Mouse (Mus musculus): ENCODE measurements at regions not wholly inside any gene's neighbourhood (a gene's known extent, or its start where the extent isn't known, plus 50 kb on each side); places are given as distances from the start of the nearest gene placed in this dataset.

GRCm38 (mm10) chr11:64369516-64369915 lies 65.6 kb upstream of the Hs3st3a1 start:
- peaks cover 14% of the 10 kb centered on the region for H3K27me3 ChIP-seq
- POLR2A ChIA-PET: no interaction called here
- CTCF ChIA-PET: interaction anchor here (0.9 to 1.5 kb wide), 2 partner anchors 18 to 48 kb away, joined by 3 read pairs; no protein-coding TSS in a partner anchor
- TF ChIP-seq CTCF (IDR thresholded peaks at IDR 0.05): no peak
- DNase-seq (ENCODE audit: low read depth, low spot score): peak; percentile 60
- peak; percentile 89 for ATAC-seq
- in situ Hi-C loops (cut with MboI; ENCODE audit: low pct_unique_long_range_greater_than_20kb): no loop called here

GRCm38 (mm10) chr11:64335456-64335855 lies 99.7 kb upstream of the Hs3st3a1 start:
- TF ChIP-seq CTCF (IDR thresholded peaks at IDR 0.05): no peak
- H3K27me3 ChIP-seq: peaks cover 42% of the 10 kb centered on the region
- ATAC-seq (no peak), DNase-seq (ENCODE audit: low read depth, low spot score) (no peak)
- ChIA-PET POLR2A (no interaction called here), CTCF (no interaction called here)
- in situ Hi-C loops (cut with MboI; ENCODE audit: low pct_unique_long_range_greater_than_20kb): no loop called here

- peaks cover 46% of the 10 kb centered on the region for H3K27me3 ChIP-seq
- ChIA-PET POLR2A (no interaction called here), CTCF (no interaction called here)
- DNase-seq (ENCODE audit: low read depth, low spot score) (no peak), ATAC-seq (no peak)
- no peak for TF ChIP-seq CTCF (IDR thresholded peaks at IDR 0.05)
- in situ Hi-C loops (cut with MboI; ENCODE audit: low pct_unique_long_range_greater_than_20kb): no loop called here
These were observed 102.7 kb upstream of the Hs3st3a1 start for GRCm38 (mm10) chr11:64332406-64332805.

- CTCF ChIA-PET: no interaction called here
These were observed 103.3 kb upstream of the Hs3st3a1 start for GRCm38 (mm10) chr11:64331811-64332210.

GRCm38 (mm10) chr11:64329129-64329528 lies 106.0 kb upstream of the Hs3st3a1 start:
- ChIA-PET CTCF (interaction anchor here (0.8 to 1.1 kb wide), 3 partner anchors 10 to 38 kb away, joined by 3 to 4 read pairs (median 3); no protein-coding TSS in a partner anchor), POLR2A (no interaction called here)
- peaks cover 29% of the 10 kb centered on the region for H3K27me3 ChIP-seq
- ATAC-seq: no peak
- in situ Hi-C loops (cut with MboI; ENCODE audit: low pct_unique_long_range_greater_than_20kb): no loop called here
- TF ChIP-seq CTCF (IDR thresholded peaks at IDR 0.05): no peak
- no peak for DNase-seq (ENCODE audit: low read depth, low spot score)

More at GRCm38 (mm10) chr11:64331811-64332210, 103.3 kb upstream of the Hs3st3a1 start:
- POLR2A ChIA-PET: no interaction called here
- ATAC-seq: no peak
- in situ Hi-C loops (cut with MboI; ENCODE audit: low pct_unique_long_range_greater_than_20kb): no loop called here
- H3K27me3 ChIP-seq: peaks cover 45% of the 10 kb centered on the region
- no peak for DNase-seq (ENCODE audit: low read depth, low spot score)
- TF ChIP-seq CTCF (IDR thresholded peaks at IDR 0.05): no peak

GRCm38 (mm10) chr11:64327771-64328170 lies 107.4 kb upstream of the Hs3st3a1 start:
- DNase-seq (ENCODE audit: low read depth, low spot score) (no peak), ATAC-seq (no peak)
- peaks cover 21% of the 10 kb centered on the region for H3K27me3 ChIP-seq
- no peak for TF ChIP-seq CTCF (IDR thresholded peaks at IDR 0.05)
- in situ Hi-C loops (cut with MboI; ENCODE audit: low pct_unique_long_range_greater_than_20kb): no loop called here
- CTCF ChIA-PET: no interaction called here
- POLR2A ChIA-PET: no interaction called here

- DNase-seq (ENCODE audit: low read depth, low spot score) (no peak), ATAC-seq (no peak)
- H3K27me3 ChIP-seq: peaks cover 21% of the 10 kb centered on the region
- in situ Hi-C loops (cut with MboI; ENCODE audit: low pct_unique_long_range_greater_than_20kb): no loop called here
- ChIA-PET POLR2A (no interaction called here), CTCF (no interaction called here)
- no peak for TF ChIP-seq CTCF (IDR thresholded peaks at IDR 0.05)
These were observed 108.5 kb upstream of the Hs3st3a1 start for GRCm38 (mm10) chr11:64326646-64327045.

GRCm38 (mm10) chr11:64321900-64322425 lies 113.2 kb upstream of the Hs3st3a1 start:
- CTCF ChIA-PET: interaction anchor here (1.1 kb wide), 1 partner anchor 45 kb away, joined by 4 read pairs; no protein-coding TSS in a partner anchor
- no peak for TF ChIP-seq CTCF (IDR thresholded peaks at IDR 0.05)
- H3K27me3 ChIP-seq: peaks cover 6% of the 10 kb centered on the region
- ATAC-seq (no peak), DNase-seq (ENCODE audit: low read depth, low spot score) (no peak)
- in situ Hi-C loops (cut with MboI; ENCODE audit: low pct_unique_long_range_greater_than_20kb): no loop called here
- POLR2A ChIA-PET: no interaction called here

- POLR2A ChIA-PET: no interaction called here
- CTCF ChIA-PET: interaction anchor here (1.1 kb wide), 1 partner anchor 23 kb away, joined by 3 read pairs; no protein-coding TSS in a partner anchor
- peaks cover 6% of the 10 kb centered on the region for H3K27me3 ChIP-seq
- in situ Hi-C loops (cut with MboI; ENCODE audit: low pct_unique_long_range_greater_than_20kb): no loop called here
- ATAC-seq (no peak), DNase-seq (ENCODE audit: low read depth, low spot score) (no peak)
- TF ChIP-seq CTCF (IDR thresholded peaks at IDR 0.05): no peak
These were observed 117.7 kb upstream of the Hs3st3a1 start for GRCm38 (mm10) chr11:64317458-64317857.

GRCm38 (mm10) chr11:64314997-64315396 lies 120.1 kb upstream of the Hs3st3a1 start:
- in situ Hi-C loops (cut with MboI; ENCODE audit: low pct_unique_long_range_greater_than_20kb): no loop called here

GRCm38 (mm10) chr11:64313241-64313640 lies 121.9 kb upstream of the Hs3st3a1 start:
- CTCF ChIA-PET: no interaction called here
- in situ Hi-C loops (cut with MboI; ENCODE audit: low pct_unique_long_range_greater_than_20kb): no loop called here
- POLR2A ChIA-PET: no interaction called here
- no peak for TF ChIP-seq CTCF (IDR thresholded peaks at IDR 0.05)
- DNase-seq (ENCODE audit: low read depth, low spot score) (no peak), ATAC-seq (no peak)
- peaks cover 3% of the 10 kb centered on the region for H3K27me3 ChIP-seq

More at GRCm38 (mm10) chr11:64314997-64315396, 120.1 kb upstream of the Hs3st3a1 start:
- POLR2A ChIA-PET: no interaction called here
- CTCF ChIA-PET: no interaction called here
- DNase-seq (ENCODE audit: low read depth, low spot score) (no peak), ATAC-seq (no peak)
- no peak for TF ChIP-seq CTCF (IDR thresholded peaks at IDR 0.05)
- peaks cover 6% of the 10 kb centered on the region for H3K27me3 ChIP-seq

GRCm38 (mm10) chr11:64309881-64310280 lies 125.3 kb upstream of the Hs3st3a1 start:
- no peak for ATAC-seq
- CTCF ChIA-PET: interaction anchor here (1.0 kb wide), 1 partner anchor 12 kb away, joined by 3 read pairs; no protein-coding TSS in a partner anchor
- POLR2A ChIA-PET: interaction anchor here (0.7 kb wide), 1 partner anchor 53 kb away, joined by 3 read pairs; no protein-coding TSS in a partner anchor
- no peaks in the 10 kb centered on the region for H3K27me3 ChIP-seq
- in situ Hi-C loops (cut with MboI; ENCODE audit: low pct_unique_long_range_greater_than_20kb): no loop called here
- DNase-seq (ENCODE audit: low read depth, low spot score): no peak
- no peak for TF ChIP-seq CTCF (IDR thresholded peaks at IDR 0.05)

All from Patski (cell line).